Mouse (Mus musculus): ENCODE results near the gene Hist2h2ac. TPM values are rescaled to one million over a fixed set of nuclear protein-coding genes. Genes with fewer than 3 reads are reported as not detected.

The Hist2h2ac gene
- 18.4 and 18.7 TPM in 2 replicates for polyA plus RNA-seq (2012)

GRCm38 (mm10) chr3:96220765-96221639 is at the start of gene Hist2h2ac, which contains the start of gene Hist2h2be:
Gene Hist2h2ac (minus strand): TSS chr3:96220880.
Gene Hist2h2be (plus strand): TSS chr3:96221119.

GRCm38 (mm10) chr3:96269511-96270474 is 49.1 kb upstream of the Hist2h2ac start, which contains the start of gene Hist2h2bb:
Gene Hist2h2bb (plus strand): TSS chr3:96269752.

DNA sequence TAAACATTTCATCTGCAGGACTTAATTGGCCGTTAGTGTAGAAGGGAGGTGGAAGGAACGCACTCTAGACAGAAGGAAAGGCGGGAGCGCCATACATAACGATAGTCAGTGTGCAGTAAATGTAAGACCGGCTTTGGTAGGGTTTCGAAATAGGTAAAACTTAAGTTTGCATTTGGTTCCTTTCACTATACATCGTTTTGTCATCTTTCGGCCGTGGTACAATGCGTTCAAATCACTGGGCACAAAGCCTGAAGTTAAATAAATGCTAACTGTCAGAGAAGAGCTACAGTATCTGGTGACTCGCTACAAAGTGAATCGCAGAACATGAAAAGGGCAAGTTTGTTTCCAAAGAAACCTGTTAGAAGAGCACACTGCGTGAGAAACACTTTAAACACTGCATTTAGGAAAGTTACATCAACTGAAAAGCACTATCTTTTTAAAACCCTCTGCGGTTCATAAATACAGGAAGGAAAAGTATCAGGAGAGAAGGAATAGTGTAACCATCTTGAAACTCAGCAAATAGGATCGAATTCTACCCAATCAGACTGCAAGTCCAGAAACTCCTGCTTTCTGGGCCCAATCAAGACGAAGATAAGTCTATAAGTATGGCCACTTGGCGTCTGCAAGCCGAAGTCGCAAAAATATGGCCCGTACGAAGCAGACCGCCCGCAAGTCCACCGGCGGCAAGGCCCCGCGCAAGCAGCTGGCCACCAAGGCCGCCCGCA is 47.5 kb upstream of the Hist2h2ac start, which contains the start of gene Hist2h3b:
Gene Hist2h3b, plus strand, starts transcription at position 604 of the 725 bp plus-strand sequence.

GRCm38 (mm10) chr3:96262979-96263550 is 42.4 kb upstream of the Hist2h2ac start, which contains the start of gene Hist2h4:
Gene Hist2h4 (minus strand): TSS chr3:96263311.

DNA sequence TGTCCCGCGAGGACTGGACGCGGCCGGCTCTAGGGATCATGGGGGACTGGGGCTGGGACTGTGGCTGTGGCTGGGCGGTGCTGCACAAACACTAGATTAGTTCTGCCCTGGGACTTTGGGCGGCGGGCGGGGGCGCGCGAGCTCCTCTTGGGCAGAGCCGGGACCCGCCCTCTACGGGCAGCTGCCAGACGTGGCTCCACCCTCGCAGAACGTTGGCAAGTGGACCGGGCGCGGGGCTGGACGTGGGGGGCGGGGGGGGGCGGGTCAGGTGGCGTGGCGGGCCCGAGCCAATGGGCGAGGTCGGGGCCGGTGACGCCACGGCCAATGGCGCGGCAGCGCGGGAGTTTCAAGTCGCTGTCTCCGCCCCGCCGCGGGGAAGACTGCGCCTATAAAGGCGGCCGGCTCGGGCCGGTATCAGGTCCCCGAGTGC is 25.8 kb upstream of the Hist2h2ac start, which contains the start of gene Hist2h3c1:
Gene Hist2h3c1, plus strand, starts transcription at position 259 of the 430 bp plus-strand sequence.

GRCm38 (mm10) chr3:96245003-96245886 is 24.6 kb upstream of the Hist2h2ac start, which contains the start of gene Hist2h2aa1:
Gene Hist2h2aa1 (plus strand): TSS chr3:96245497.

GRCm38 (mm10) chr3:96239949-96240798 is 19.5 kb upstream of the Hist2h2ac start, which contains the start of gene Hist2h2aa2:
Gene Hist2h2aa2 (minus strand): TSS chr3:96240276.

GRCm38 (mm10) chr3:96238954-96239793 is 18.5 kb upstream of the Hist2h2ac start, which contains the start of gene Hist2h3c2:
Gene Hist2h3c2 (minus strand): TSS chr3:96239127.

DNA sequence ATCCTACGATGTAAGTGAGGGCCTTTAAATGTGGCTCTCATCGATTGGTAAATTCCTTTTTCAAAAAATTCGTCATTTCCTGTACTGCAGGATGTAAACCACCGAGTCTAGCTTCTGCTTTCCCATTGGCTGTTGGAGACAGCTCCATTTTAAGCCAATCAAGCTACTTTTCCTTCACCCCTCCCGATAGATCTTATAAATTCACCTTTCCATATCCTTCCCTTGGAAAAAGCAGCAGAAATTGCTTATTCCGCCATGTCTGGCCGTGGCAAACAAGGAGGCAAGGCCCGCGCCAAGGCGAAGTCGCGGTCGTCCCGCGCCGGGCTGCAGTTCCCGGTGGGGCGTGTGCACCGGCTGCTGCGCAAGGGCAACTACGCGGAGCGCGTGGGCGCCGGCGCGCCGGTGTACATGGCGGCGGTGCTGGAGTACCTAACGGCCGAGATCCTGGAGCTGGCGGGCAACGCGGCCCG is 984 bp downstream of the Hist2h2ac start, which contains the start of the genes Bola1 and Hist2h2ab:
Gene Bola1, minus strand, starts transcription at position 49 of the 470 bp plus-strand sequence.
Gene Hist2h2ab, plus strand, starts transcription at position 205 of the 470 bp plus-strand sequence.

DNA sequence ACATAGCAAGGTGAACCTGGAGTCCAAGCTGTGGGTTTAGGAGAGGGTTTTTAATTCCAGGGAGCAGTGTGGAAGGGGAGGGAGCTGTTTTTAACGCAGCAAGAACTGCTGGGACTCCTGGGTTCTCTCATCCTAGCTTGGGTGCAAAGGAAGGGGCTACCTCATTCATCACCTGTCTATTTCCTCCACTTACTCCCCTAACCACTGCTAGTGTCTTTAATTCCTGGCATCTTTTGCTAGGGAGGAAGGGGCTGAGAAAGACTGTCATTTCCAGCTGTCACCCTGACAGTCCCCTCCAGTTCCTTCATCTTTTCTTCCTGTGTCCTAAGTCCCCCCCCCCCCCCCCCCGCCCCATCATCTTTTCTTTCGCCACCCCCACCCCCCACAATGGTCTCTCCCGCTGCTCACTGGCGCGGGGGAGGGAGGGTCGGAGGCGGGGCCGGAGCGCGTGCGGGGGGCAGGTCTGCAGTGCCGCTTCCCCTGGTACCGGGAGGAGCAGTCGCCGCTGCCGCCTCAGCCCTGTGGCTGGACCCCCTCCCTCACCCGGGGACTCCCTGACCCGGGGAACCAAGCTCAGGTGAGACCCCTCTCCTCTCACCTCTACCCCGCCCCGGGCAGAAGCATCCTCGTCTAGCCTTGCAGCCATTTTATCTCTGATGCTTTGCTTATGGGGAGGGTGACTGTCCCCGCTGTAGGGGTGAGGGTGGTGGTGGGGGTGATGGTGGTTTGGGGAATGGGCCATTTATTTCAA is 39.8 kb downstream of the Hist2h2ac start, which contains the start of gene Sv2a:
Gene Sv2a, plus strand, starts transcription at position 425 of the 751 bp plus-strand sequence.

GRCm38 (mm10) chr3:96172197-96173178 is 48.2 kb downstream of the Hist2h2ac start, which contains the start of gene Sf3b4:
Gene Sf3b4 (plus strand): TSS chr3:96172332.

Data from megakaryocyte-erythroid progenitor cell, adult 5 weeks (primary cell).